Mouse (Mus musculus): ENCODE measurements around the gene Ier2.
"Not testable (repeated sequence)": the region's sequence is repeated elsewhere in the genome, so short reads cannot be mapped to it uniquely, and the experiment has no call there.

Ier2 gene

DNA sequence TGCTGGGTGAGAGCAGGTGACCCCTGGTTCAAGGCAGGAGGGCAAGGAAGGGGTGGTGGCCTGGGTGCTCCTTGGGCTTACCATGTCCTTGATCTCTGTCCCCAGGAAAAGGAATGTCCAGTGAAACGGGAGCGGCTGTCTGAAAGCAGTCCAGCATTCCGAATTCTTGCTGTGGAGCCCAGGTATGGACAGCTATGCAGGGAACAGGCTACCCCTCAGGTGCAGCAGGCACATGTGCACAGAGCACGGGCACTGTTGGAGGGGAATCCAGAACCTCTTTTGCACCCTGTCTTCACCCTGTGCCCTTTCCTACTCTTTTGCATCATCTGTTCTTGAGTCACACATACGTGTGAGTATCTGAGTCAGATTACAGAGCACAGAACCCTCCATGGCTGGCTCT is 35.6 kb upstream of the Ier2 start:
- DNase-seq (ENCODE audit: low spot score in 2 of 2), result no peak

DNA sequence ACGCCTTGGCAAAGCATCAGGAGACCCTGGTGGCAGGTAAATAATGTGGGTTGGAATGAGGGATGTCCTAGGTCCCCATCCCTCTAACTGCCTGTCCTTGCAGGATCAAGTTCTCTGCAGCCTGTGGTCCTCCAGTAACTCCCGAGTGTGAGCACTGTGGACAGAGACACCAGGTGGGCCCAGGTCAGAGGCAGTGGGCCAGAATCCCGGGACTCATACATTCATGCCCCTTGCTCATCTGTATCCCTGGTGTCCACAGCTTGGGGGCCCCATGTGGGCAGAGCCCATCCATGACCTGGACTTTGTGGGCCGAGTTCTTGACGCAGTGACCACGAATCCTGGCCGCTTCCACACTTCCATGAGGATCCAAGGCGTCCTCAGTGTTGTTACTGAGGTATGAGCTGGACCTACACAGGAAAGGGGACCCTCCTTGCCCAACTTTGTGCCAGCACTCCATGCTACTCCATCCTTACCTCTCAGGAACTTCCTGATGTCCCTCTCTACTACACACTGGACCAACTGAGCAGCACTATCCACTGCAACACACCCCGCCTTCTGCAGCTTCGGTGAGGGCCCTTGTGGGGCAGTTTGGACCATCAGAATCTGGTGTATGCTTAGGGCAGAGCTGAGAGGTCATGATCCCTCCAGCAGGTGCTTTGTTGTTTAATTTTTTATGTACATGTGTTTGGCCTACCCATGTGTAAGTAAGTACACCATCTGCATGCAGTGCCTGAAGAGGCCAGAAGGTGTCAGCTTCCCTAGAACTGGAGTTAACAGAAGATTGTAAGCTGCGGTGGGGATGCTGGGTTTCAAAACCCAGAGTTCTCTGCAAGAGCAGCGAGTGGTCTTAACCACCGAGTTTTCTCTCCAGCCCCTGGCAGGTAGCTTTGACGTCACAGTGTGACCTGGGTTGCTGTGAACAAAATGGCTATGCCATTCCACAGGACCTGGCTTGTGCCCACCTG is 34.8 kb upstream of the Ier2 start:
- no peak for DNase-seq (ENCODE audit: low spot score in 2 of 2)

DNA sequence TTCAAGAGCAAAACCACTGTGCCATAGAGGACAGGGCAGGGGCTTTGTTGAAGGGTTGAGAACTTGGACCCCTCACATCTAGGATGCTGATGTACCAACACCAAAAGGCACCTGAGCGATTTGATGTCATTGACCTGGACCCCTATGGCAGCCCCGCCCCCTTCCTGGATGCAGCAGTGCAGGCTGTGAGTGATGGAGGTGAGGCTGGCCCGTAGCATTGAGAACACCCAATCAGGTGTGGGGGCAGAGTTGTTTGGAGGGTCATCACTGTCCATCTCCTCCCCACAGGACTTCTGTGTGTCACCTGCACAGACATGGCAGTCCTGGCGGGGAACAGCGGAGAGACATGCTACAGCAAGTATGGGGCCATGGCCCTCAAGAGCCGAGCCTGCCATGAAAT is 32.5 kb upstream of the Ier2 start:
- DNase-seq (ENCODE audit: low spot score in 2 of 2), result no peak

DNA sequence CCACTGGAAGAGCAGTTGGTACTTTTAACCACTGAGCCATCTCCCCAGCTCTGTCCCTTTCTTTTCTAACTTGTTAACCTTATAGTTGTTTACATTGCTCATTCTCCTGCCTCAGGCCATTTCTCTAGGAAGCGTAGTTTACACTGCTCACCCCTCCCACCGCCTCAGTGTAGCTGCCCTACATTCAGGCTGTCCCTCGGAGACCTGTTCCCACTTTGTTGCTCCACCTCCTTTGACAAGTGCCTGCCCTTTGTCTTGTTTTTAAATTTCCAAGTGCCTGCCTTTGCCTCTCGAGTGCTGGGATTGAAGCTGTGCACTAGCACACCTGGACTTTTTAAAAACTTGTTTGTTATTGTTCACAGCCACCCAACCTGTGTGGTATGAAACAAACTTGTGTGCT is 30.7 kb upstream of the Ier2 start:
- DNase-seq (ENCODE audit: low spot score in 2 of 2), result no peak

DNA sequence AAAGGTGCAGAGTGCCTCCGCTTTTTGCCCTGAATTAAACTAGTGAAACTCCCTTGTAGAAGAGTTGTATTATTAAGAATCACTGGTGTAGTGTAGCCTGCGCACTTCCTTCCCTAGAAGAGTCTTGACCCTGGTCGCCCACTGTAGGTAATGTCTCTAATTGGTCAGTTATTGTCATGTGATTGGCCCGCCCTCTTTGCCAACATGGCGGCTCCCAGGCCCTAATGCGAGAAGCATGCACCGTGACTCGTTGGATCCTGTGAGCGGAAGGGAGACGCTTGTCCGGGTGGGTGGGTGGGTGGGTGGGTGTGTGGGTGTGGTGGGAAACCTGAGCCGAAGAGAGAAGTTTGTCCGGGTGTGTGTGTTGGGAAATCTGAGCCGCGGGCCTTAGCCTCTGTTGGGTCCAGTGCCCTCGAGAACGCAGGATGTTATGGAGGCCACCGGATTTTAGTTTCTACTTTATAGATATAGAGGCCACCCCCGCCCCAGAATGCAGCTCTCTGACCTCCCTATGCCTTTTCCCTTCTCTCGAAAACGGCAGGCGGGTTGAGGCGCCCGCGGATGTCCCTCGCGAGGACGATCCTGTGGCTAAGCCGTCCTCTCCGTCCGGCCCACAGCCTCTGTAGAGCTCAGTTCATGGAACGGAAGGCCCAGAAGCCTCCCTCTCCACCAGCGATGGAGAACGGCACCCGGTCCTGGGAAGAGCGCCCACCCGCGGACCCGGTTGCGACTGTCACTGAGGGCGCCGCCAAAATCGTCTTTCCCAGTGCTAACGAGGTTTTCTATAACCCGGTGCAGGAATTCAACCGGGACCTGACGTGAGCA is 26.7 kb upstream of the Ier2 start:
- DNase-seq (ENCODE audit: low spot score in 2 of 2), result peak; percentile 88 to 89

DNA sequence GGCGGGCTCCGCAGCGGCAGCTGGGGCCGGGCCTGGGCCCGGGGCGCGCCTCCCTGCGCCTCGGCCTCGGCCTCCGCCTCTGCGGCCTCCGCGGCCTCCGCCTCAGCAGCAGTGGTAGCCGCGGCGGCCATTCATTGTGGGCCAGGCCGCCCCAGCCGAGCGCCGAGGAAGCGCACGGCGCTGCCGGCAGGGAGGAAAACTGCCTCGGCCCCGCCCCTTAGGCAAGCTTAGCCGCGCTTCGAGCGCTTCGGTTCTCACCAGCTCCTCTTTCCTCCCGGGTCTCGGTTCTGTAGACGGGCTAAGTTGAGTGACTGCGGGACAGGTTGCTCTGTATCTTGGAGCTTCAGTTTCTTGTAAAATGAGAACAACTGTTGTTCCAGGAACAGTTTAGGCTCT is 25.1 kb upstream of the Ier2 start, which contains the start of gene Nacc1:
Gene Nacc1 (minus strand): TSS at position 158 of the 396 bp plus-strand sequence.
- peak in 1 of 2 experiments; percentile 86 for DNase-seq (ENCODE audit: low spot score in 2 of 2)

DNA sequence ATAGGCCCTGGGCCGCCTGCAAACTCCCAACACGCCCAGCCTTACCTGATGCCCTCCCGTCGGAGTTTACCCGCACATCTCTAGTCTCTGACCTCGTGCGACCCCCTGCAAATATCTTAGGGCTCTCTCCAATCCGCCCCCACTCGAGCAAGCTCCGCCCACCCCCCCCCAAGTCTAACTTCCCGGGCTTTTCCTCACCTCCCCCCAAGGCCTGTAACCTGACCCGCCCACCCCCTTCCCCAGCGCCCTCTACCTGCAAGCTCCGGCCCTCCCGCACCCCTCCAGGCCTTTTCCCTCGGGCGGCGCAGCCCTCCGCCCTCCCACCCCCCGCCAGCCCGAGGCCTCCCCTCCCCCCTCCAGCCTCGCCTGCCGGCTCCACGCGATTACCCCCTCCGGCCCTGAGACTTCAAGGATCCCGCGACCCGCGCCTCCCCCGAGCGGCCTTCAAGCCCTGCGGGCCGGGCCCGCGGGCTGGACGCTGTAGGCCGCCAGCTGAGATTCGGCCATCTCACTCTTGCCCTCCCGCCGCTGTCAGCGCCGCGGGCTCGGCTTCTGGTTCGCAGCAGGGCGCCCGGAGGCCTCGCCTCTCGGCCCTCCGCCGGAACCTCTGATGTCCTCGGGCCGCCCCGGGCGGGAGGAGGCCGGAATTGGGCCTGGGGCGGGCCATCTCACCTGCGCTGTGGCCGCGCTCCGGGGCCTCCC is 24.5 kb upstream of the Ier2 start:
- no peak for DNase-seq (ENCODE audit: low spot score in 2 of 2)

DNA sequence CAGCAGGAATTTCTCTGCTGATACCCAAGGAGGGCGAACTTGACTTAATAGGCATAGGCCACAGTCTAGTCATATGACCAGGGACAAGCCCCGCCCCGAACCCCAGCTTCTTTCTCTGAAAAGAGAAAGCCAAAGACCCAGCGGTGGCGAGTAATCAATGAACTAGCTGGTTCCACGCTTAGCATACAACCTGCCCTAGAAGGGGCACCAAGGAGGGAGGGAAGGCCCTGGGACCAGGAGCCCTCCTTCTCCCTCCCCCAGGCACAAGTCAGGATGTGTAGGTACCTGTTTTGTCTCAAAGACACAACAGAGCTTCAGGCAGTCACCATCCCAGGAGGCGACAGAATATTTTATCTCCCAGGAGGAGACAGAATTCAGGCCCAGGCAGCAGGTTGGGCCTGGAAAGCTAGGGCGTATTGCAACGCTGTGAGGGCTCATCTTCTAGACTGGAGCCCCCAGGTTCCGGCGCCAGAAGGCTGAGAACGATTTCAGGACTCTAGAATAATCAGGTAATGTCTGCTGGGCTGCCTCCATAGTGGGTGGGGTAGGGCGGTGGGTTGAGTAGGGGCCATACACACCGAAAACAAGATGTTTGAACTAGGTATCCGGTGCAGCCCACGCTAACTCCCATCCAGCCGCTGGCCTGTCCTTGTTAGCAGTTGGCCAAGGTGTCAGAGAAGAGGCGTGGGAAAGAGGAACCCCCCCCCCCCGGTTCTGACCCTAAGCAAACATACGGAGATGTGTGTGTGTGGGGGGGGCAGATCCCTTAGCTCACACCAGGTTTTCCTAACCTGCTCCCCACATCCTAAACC is 23.7 kb upstream of the Ier2 start, which contains the start of gene Trmt1:
Gene Trmt1 (plus strand): TSS at position 117 of the 812 bp plus-strand sequence.
- DNase-seq (ENCODE audit: low spot score in 2 of 2), result no peak

DNA sequence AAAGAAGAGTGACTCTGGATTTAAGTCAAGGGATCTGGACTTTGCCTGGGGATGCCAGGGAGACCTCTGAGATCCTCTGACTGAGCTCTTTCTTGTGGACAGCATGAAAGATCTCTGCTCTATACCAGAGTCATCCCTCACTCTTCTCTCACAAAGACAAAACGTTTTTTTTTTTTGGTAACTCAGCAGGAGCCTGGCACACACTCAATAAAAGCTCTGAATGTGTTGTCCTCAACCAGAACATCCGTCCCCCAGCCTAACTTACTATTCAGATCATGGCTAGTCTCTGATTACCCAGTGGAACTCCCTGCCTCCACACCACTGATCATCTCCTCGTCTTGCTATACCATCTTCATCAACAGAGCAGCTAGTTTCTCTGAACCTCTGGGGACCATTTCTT is 21.9 kb upstream of the Ier2 start:
- DNase-seq (ENCODE audit: low spot score in 2 of 2), result no peak

DNA sequence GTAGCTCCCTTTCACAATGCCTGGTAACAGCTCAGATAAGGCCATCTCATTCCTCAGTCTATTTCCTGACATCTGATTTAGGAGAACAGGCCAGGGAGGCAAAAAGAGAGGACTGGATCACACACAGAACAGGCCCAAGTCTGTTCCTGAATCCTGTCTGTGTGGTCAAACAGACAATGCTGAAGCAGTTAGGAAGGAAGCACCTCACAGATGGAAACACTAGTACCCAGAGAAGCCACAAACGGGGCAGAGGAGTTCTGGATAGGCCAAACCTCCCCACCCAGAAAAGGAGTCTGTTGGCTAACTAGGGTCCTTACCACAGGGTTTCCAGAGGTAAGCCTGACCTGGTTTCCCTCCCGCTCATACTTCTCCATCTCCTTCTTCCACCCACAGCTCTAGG is 19.6 kb upstream of the Ier2 start:
- no peak for DNase-seq (ENCODE audit: low spot score in 2 of 2)

DNA sequence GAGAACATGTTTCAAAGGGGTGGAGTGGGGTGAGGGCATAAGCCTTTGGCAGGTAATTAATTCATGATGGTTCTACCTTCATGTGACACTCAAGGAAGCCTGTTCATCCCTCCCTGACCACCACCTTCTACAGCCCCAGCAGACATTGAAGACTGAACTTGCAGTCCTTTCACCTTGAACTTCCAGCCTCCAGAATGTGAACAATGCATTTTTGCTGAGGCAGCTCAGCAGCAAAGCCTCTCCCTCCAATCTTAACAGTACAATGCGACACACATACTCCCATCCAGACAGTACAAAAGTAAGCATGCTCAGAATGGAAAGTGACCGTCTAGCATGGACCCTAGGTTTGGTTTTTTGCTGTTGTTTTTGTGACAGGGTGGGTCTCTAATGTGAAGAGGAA is 18.8 kb upstream of the Ier2 start:
- DNase-seq (ENCODE audit: low spot score in 2 of 2), result no peak

DNA sequence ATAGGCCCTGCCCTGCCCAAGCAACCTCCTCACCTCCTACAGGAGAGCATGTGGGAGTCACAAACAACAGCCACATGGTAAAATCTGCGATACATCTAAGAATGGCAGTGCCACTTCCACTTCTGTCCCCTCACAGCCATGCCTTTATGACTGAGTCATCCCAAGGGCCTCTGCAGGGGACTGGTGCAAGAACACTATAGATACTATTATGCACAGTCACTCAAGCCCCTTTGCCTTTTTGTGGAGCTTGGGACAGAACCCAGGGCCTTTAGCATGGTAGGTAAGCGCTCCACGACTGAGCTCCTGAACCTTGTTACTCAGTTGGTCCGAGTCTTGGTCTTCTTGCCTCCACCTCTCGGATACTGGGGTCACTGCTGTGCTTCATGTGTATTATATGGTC is 14.7 kb upstream of the Ier2 start:
- no peak for DNase-seq (ENCODE audit: low spot score in 2 of 2)

DNA sequence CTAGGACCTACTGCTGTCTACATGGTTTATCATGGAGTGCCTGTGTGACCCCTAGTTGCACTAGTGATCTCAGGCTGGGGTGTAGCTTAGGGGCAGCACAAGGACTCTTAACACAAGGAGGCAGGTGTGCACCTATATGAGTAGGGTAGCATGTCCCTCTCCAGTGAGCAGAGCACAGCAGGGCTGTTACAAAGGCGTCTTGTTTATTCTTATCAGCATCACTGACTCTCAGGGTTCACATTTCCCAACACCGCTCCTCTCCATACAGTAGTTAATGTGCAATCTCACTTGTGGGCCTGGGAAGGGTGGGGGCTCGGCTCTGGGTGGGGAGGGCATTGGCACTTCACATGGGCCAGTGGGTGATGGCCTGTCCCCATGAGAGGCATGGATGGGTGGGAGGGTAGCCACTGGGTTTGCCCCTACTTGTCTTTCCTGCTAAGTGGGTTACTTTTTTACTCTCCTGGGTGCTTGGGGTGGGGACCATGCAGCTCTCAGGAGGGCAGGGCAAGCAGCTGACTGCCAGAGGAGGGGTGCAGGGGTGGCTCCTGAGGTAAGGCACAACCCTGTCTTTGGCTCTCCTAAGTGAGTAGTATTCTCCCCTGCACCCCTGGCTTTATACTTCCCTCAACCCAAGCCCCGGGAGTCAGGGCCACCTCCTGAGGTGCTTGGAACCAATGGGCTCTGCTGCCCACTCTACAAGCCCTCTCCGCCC is 7.8 kb upstream of the Ier2 start:
- not testable (repeated sequence) for DNase-seq (ENCODE audit: low spot score in 2 of 2)

DNA sequence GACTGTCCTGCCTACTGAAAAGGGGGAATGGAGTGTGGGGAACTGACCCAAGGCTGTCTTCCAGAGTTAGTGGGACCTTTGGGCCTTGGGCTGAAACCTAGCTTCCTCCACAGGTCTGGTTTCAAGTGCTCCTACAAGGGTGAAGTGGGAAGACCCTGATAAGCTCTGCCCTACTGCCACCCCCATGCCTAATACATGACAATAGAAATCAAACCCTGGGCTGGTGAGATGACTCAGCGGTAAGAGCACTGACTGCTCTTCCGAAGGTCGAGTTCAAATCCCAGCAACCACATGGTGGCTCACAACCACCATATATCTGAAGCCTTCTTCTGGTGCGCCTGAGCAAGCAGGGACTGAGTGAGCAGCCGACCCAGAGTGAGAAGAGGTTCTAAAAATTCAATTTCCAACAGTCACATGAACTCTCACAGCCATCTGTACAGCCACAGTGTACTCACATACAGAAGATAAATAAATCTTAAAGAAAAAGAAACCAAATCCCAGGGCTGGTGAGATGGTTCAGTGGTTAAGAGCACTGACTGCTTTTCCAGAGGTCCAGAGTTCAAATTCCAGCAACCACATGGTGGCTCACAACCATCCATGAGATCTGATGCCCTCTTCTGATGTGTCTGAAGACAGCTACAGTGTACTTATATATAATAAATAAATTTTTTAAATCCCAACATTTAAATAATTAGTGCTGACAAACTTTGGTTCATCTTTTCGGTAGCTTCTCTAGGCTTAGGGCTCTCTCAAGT is 6.3 kb upstream of the Ier2 start:
- no peak for DNase-seq (ENCODE audit: low spot score in 2 of 2)

DNA sequence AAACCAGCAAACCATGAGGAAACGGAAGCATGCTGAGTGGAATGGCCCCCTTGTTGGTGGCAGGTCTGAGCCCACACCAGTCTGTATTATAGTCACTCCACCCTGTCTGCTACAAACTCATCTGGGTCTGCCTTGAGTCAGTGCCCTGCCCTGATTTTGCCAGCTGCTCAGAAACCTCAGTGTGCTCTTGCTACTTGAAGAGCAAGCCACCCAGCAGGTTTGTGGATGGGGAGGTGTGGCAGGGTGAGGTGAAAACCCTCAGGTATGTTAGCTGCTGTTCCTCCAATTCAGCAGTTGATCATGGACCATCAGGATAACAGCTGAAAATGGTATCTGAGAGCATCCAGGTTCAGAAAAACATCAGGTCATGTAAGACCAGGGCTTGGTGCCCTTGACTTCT is 5.4 kb upstream of the Ier2 start:
- no peak for DNase-seq (ENCODE audit: low spot score in 2 of 2)

DNA sequence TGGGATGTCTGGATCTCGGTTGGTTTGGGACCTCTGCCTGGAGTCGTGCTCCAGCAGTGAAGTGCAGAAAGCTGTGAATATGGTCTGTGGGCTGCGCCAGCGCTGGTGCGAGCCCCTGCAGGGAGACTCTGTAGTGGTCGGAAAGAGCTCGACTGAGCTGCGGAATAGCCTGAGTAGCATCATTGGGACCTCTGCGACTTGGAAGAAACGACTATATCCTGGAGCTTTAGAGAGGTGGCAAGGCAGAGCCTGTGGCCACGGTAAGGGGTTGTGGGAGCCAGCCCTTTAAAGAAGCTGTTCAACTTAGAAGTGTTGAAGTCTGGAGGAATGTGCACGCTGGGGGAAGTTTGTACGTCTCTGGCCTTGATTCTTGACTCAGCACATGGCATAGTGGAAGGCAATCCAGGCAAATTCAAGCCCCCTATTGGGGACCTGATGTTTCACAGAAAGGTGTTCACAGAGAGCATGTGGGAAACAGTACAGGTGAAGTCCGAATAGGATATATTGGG is 2.8 kb upstream of the Ier2 start:
- no peak for DNase-seq (ENCODE audit: low spot score in 2 of 2)

DNA sequence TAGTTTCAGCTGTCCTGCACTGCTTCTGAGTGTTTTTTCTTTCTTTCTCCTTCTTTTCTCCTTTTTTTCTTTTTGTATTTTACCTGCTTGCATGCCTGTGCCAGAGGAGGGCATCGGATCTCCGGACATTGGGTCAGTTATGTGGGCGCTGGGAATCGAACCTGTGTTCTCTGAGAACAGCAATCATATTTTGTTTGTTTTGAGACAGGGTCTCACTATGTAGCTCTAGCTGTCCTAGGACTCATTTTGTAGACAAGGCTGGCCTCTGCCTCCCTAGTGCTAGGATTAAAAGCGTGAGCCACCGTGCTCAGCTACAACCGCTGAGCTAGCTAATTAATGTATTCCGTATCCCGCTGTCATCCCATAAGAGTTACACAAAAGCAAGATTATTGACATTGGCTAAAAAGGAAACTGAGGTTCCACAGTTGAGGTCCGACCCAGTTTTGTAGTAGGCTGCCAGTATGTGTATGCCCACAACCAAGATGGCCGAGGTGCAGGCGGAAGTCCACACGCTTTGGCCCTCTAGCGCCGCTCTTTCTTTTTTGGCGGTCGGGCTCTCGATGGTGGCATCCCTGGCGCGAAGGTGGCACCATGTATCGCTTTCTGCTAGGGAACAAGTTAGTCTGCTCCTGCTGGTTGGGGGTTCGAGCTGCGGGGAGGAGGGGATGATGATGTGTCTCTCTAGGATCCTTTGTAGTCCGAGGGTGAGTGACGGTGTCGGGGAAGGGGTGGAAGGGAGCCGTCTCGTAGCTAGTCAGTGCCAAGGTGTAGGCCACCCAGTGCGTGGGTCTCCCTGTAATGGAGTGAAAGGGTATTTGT is 2.1 kb upstream of the Ier2 start:
- peak; percentile 79 to 81 for DNase-seq (ENCODE audit: low spot score in 2 of 2)

DNA sequence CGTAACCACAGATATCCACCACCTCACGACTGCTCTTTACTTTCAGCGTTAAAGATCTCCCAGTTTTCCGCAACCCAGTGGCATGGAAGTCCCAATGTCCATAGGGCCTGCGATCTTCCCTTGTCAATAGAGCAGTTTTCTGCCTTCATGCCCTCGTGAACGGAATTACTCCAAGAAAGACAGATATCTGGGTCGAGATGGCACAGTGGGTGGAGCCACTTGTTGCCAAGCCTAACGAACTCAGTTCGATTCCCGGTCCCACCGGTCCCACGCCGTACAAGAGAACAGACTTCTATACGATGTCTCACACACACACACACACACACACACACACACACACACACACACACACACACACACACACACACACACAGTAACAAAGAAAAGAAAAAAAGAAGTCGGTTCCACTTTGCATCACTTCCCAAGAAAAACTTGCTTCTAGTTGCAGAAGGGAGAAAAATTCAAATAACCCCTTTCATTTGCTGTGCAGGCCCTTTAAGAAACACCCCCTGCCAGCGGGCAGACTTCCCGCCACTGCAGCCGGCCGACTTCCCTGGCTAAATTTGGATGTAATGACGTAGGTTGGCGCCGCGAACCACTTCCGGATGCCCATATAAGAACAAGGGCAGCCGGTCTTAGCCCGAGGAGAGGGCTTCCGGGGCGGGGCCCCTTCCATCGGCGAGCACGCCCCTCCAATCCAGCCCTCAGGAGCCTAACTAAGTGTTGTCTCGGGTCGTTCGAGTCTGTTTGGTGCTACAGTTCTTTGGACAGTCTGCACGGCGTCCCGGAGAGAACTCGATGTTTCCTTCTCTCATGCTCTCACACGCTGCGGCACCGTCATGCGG is 1.1 kb upstream of the Ier2 start:
- peak; percentile 93 for DNase-seq (ENCODE audit: low spot score in 2 of 2)
